ENCODE assay signal across 8 mouse cellular contexts in genomic region chr10:108435616-108436015, GRCm38 (mm10).
DNase-seq lines count a peak whose midpoint lies in the region.

No protein-coding gene starts in this region.

- DNase-seq in cerebellum, postnatal 10 days, result peak; percentile 26 to 27
- no peak for DNase-seq in cerebellum, adult 8-10 months
- peak; percentile 51 for DNase-seq in right cerebral cortex, adult 18-20 months
- DNase-seq in right cerebral cortex, postnatal 14 days, result no peak
- peak; percentile 50 to 64 for DNase-seq in lung, adult 18-20 months
- no peak for DNase-seq in spleen, postnatal 4 days (ENCODE audit: low spot score in 2 of 2)
- no peak for DNase-seq in thymus, postnatal 0 days (ENCODE audit: low spot score)
- no peak for DNase-seq in spleen, postnatal 10 days (ENCODE audit: low spot score in 2 of 2)

Comparison
In these comparisons a context has a peak if more than half of its experiments do, and no peak if none do; other contexts are left out.
1. DNase-seq: peak in cerebellum, postnatal 10 days (2 of 2), right cerebral cortex, adult 18-20 months (single experiment) and lung, adult 18-20 months (2 of 2); none in cerebellum, adult 8-10 months (single experiment), right cerebral cortex, postnatal 14 days (single experiment), spleen, postnatal 4 days (0 of 2), thymus, postnatal 0 days (single experiment) and spleen, postnatal 10 days (0 of 2).